Mouse (Mus musculus) spleen, adult 2 months (tissue): Measurements from ENCODE around the gene Trim47. TPM values are rescaled to one million over a fixed set of nuclear protein-coding genes. Genes with fewer than 3 reads are reported as not detected.

Source experiments
- DNase-seq, 2 experiments: peaks; one replicate each; pipeline versions ENCODE4 v3.0.0 to v3.0.0-alpha.2; 2012 to 2021; ENCODE audit warnings: low spot score in 2 of 2, low read depth in 1 of 2
- H3K27ac ChIP-seq: fragments of 200-500 bp; 2 replicates; pipeline ENCODE4 v1.5.1; 2012; ENCODE audit warnings: low read length, inconsistent platforms; ENCODE audit not compliant: insufficient read depth
- H3K27me3 ChIP-seq: fragments of 200-500 bp; 2 replicates; pipeline ENCODE4 v1.6.1; 2012; ENCODE audit warnings: mild to moderate bottlenecking, moderate library complexity, low read length, inconsistent platforms; ENCODE audit not compliant: control insufficient read depth, insufficient read depth
- H3K36me3 ChIP-seq: fragments of 200-500 bp; 2 replicates; pipeline ENCODE4 v1.6.1; 2012; ENCODE audit warnings: mild to moderate bottlenecking, low read length, inconsistent platforms; ENCODE audit not compliant: control insufficient read depth, insufficient read depth
- H3K4me1 ChIP-seq: fragments of 200-500 bp; 2 replicates; pipeline ENCODE4 v1.6.1; 2011; ENCODE audit warnings: inconsistent platforms; ENCODE audit not compliant: control insufficient read depth, insufficient read depth, insufficient read length
- H3K4me3 ChIP-seq: fragments of 200-500 bp; 2 replicates; pipeline ENCODE4 v1.5.1; 2011; ENCODE audit warnings: mild to moderate bottlenecking, inconsistent platforms; ENCODE audit not compliant: insufficient read depth, insufficient read length; ENCODE audit errors: extremely low read depth
- CTCF ChIP-seq: fragments of 200-500 bp; IDR thresholded peaks from 2 replicates; pipeline ENCODE4 v1.5.1; 2011; ENCODE audit warnings: mild to moderate bottlenecking, inconsistent platforms; ENCODE audit not compliant: insufficient read depth, insufficient read length, insufficient replicate concordance; ENCODE audit errors: extremely low read depth
- POLR2A ChIP-seq: fragments of 200-500 bp; IDR thresholded peaks from 2 replicates; pipeline ENCODE4 v1.6.1; 2011; ENCODE audit warnings: low read depth, low read length, inconsistent platforms
- WGBS: fragments of 180-500 bp; shearing (Covaris S2); methylation state at CpG from one replicate; pipeline ENCODE4 v1.1.7; 2018; 5-methylcytosine and 5-hydroxymethylcytosine counted together
- polyA plus RNA-seq: library from polyadenylated mRNA; depleted of rRNA; stranded (reverse); fragments of >200 nt; gene quantifications from 2 replicates; pipeline ENCODE4 v1.2.3, GENCODE M21; 2012

The Trim47 gene
- polyA plus RNA-seq, 1 experiment = 19.4 TPM

DNA sequence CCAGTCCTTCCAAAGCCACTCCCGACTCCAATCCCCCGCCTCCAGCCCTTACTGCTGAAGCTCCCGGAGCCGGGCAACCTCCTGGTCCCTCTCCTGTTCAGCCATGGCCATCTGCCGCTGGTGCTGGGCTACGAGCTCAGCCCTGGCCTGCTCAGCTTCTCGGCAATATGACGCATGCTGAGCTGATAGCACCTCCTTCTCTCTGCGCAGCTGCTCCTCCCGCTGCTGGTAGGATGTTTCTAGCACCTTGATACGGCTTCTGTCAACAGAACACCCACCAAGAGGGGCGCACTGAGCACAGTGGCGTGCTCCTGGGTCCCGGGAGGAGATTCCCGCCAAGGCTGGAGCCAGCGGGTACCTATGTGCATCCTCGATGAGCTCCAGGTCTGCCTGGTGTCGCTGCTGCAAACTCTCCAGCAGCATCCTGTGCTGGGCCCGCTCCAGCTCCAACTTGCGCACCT lies 21.8 kb upstream of the Trim47 start:
- H3K4me1 ChIP-seq = no peaks in the 10 kb centered on the region
- 93% methylated on average over 20 of the region's 20 CpGs for WGBS

DNA sequence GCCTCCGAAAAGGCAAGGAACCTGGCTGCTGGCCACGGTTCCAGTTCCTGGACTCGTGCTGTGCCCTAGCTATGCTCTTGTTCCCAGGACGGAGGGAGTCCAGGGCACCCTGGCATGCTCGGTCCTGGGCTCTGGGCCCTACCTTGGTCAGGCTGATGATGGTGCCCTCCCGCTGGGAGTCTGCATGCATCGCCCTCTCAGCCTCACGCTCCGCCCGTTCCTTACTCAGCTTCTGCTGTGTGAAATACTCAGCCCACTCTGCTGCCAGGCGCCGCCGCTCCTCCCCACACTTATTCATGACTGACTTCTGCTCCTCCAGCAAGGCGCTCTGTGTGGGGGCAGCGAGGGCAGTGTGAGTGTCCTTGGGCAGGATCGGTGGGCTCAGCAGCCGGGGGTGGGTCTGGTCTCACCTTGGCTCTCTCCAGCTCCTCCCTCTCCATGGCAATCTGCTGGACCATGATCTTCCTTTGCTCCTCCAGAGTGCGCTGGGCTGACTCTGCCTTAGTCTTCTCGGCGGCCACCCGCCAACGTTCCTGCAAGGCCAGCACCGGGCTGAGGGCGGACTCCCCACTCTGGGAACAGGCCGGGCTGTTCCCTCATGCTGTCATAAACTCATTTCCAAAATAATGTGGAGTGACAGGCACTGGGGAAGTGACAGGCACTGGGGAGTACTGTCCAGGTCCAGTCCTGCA lies 19.4 kb upstream of the Trim47 start:
- no peaks in the 10 kb centered on the region for H3K27me3 ChIP-seq
- 93% methylated on average over 25 of the region's 25 CpGs for WGBS
- H3K4me3 ChIP-seq = no peak overlapping the region
- H3K4me1 ChIP-seq = no peaks in the 10 kb centered on the region
- no peaks in the 10 kb centered on the region; the same call in none of the 2 replicates for H3K36me3 ChIP-seq
- TF ChIP-seq POLR2A (no peak), CTCF (no peak)
- no peak for DNase-seq
- no peak overlapping the region for H3K27ac ChIP-seq

More for the DNA sequence above, 21.8 kb upstream of the Trim47 start:
- H3K27me3 ChIP-seq = no peaks in the 10 kb centered on the region
- TF ChIP-seq POLR2A (no peak), CTCF (no peak)
- H3K36me3 ChIP-seq = no peaks in the 10 kb centered on the region; the same call in none of the 2 replicates
- no peak overlapping the region for H3K4me3 ChIP-seq
- H3K27ac ChIP-seq = no peak overlapping the region
- DNase-seq = no peak

DNA sequence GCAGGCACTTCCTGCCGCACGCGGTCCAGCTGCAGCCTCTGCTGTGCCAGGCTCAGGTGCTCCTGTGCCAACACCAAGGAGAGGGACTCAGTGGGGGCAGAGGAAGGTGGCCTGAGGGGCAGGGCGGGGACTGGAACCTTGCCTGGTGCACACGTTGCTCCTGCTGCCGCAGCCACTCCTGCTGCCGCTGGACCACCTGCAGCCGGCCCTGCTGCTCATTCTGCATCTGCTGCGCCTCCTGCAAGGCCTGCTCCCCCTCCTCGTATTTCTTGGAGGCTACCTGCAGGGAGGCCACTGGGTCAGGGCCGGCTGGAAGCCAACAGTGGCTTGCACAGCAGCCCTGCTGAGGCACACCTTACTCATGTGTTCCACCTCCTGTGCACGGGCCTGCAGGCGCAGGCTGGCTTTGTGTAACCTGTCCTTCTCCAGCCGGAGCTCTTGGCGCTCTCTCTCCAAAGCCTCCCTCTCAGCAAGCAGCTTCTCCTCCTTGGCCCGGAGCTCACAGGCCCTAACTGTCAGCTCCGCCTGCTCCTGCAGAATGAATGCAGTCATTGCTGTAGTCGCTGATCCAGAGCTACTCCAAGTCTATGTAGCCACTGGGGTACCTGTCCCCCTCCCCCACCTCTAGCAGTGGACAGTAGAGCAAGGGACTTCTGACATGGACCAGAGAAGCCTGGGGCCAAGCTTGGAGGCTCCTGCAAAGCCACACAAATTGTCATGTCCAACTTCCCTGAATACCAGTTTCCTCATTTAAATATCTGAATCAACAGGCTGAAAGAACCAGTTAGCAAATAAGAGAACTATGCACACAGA lies 18.7 kb upstream of the Trim47 start:
- Histone ChIP-seq H3K4me1 (no peaks in the 10 kb centered on the region), H3K4me3 (no peak overlapping the region), H3K27ac (no peak overlapping the region), H3K27me3 (no peaks in the 10 kb centered on the region), H3K36me3 (no peaks in the 10 kb centered on the region; the same call in 1 of the 2 replicates)
- DNase-seq = no peak
- 91% methylated on average over 18 of the region's 18 CpGs for WGBS
- TF ChIP-seq CTCF = no peak
- TF ChIP-seq POLR2A = no peak

DNA sequence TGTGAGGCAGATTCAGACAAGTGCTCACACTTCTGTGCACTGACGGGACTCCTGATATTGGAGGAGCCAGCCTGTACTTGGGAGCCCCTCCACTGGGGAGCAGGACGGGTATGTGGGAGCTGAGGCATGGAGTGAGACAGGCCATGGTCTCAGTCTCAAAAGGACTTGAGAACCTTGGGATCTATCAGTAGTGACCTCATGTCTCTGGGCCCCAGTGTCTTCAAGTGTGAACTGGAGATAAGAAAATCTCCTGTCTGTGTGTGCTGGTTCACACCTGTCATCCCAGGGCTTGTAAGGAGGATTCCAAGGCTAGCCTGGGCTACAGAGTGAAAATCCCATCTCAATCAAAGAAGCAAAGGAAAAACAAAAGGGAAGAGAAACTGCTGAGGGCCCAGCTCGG lies 16.5 kb upstream of the Trim47 start:
- H3K27ac ChIP-seq = no peak overlapping the region
- no peak overlapping the region for H3K4me3 ChIP-seq
- H3K27me3 ChIP-seq = no peaks in the 10 kb centered on the region
- no peak for DNase-seq
- 84% methylated on average over 3 of the region's 3 CpGs for WGBS
- no peaks in the 10 kb centered on the region; the same call in 1 of the 2 replicates for H3K36me3 ChIP-seq
- no peak for TF ChIP-seq CTCF
- TF ChIP-seq POLR2A = no peak
- H3K4me1 ChIP-seq = no peaks in the 10 kb centered on the region

DNA sequence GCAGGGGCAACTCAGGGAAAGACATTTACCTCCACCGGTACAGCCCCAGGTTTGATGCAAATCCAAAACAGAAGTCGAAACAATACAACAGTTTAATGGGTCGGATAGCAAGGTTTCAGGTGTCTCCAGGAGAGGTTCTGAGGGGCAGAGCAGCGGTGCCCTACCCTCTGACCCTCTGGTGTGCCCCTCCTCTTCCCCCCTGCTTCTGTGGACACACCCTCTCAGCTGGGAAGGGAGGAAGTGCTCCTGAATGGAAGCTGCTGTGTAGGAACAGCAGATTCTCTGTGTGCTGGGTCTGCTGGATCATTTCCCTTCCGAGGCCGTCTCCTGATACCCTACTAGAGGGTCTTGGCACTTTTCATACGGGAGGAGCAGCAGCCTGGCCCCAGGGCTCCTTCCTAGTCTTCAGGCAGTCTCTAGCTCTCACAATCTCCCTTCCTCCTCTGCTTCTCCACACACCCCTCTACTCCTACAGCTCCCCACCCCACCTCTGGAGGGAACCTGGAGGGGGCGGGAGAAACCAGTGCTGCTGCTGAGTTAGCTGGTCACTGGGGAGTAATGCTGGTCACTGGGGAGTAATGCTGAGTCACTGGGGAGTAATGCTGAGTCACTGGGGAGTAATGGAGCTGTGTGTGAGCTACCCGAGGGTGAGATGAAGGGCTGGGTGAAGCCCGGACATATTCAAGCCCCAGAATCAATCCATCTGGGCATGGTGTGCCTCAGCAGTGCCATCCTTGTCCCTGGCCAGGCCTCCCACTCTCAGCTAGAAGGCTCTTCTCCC lies 15.4 kb upstream of the Trim47 start:
- no peaks in the 10 kb centered on the region; the same call in 1 of the 2 replicates for H3K36me3 ChIP-seq
- DNase-seq = no peak
- H3K27me3 ChIP-seq = no peaks in the 10 kb centered on the region
- 81% methylated on average over 10 of the region's 10 CpGs for WGBS
- no peak for TF ChIP-seq CTCF
- TF ChIP-seq POLR2A = no peak
- H3K4me3 ChIP-seq = no peak overlapping the region
- H3K4me1 ChIP-seq = no peaks in the 10 kb centered on the region; the same call in none of the 2 replicates
- no peak overlapping the region for H3K27ac ChIP-seq

DNA sequence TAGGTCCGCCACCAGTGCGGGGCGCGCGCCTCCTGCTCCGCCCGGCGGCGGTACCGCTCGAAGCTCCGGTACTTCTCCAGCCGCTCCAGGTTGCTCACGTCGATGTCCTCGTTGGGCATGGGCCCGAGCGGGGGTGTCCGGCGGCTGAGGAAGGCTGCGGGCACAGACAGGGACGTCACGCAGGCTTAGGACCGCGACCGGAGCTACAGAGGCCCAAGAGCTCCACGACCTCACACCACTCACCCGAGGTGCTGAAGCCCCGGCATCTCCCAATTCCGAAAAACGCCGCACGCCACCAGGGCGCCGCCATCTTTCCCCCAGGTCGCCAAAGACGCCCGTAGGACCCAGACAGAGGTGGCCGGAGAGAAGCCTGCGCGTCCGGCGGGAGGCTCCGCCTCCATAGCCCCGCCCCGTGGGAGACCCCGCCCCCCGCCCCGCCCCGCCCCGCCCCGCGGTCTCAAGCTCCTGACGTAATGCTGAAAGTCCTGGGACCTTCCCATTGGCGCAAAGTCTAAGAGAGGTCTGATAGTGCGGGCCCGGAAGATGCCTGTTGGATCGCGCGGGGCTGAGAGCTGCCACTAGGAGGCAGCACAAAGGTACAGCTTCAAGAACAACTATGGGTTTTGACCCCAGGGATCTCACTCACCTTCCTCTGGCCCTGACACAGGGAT lies 11.6 kb upstream of the Trim47 start, which contains the start of gene Mrpl38:
Gene Mrpl38, minus strand, starts transcription at position 401 of the 671 bp plus-strand sequence.
- under 1% methylated on average over 60 of the region's 60 CpGs for WGBS
- no peaks in the 10 kb centered on the region for H3K36me3 ChIP-seq

More for the DNA sequence above, 11.6 kb upstream of the Trim47 start, which contains the start of gene Mrpl38:
- Histone ChIP-seq H3K27ac (peak within 1 kb of the TSS; percentile 53; the same call in 1 of the 2 replicates), H3K27me3 (no peaks in the 10 kb centered on the region), H3K4me3 (peak within 1 kb of the TSS; percentile 94), H3K4me1 (no peaks in the 10 kb centered on the region; the same call in none of the 2 replicates)
- DNase-seq = peak; percentile 82 to 93
- TF ChIP-seq POLR2A (no peak), CTCF (peak; percentile 78; the same call in 1 of the 2 replicates)
